Mouse (Mus musculus): ENCODE results near the gene Gm11627.
A peak's percentile ranks its signal among the peaks of the same experiment; 100 is the strongest.

The Gm11627 gene

GRCm38 (mm10) chr11:102579165-102580033, at the start of gene Gm11627:
TSS of gene Gm11627 (minus strand) at chr11:102579461.
- peaks cover 93% of the 10 kb centered on the region for H3K4me1 ChIP-seq (replicated peaks; ENCODE audit: low read depth, low read length)
- TF ChIP-seq NANOG (IDR thresholded peaks at IDR 0.05; ENCODE audit: borderline replicate concordance, low read length) (no peak), CTCF (conservative IDR thresholded peaks at IDR 0.05; ENCODE audit: low read length) (no peak), POU5F1 (IDR thresholded peaks at IDR 0.05; ENCODE audit: borderline replicate concordance, low read length) (no peak)
- no peaks in the 10 kb centered on the region for H3K9me3 ChIP-seq (ENCODE audit: low read length)
- H3K36me3 ChIP-seq (ENCODE audit: insufficient read depth, low read length), result no peaks in the 10 kb centered on the region
- H3K27me3 ChIP-seq (ENCODE audit: insufficient read depth, low read length), result no peaks in the 10 kb centered on the region
- peak within 1 kb of the TSS; percentile 70 for H3K4me3 ChIP-seq (replicated peaks; ENCODE audit: low read length)

GRCm38 (mm10) chr11:102628529-102628928, 49.3 kb upstream of the Gm11627 start:
- Histone ChIP-seq H3K9me3 (ENCODE audit: low read length) (no peaks in the 10 kb centered on the region), H3K4me1 (replicated peaks; ENCODE audit: low read depth, low read length) (peaks cover 56% of the 10 kb centered on the region), H3K4me3 (replicated peaks; ENCODE audit: low read length) (no peak overlapping the region), H3K27me3 (ENCODE audit: insufficient read depth, low read length) (peaks cover 28% of the 10 kb centered on the region), H3K36me3 (ENCODE audit: insufficient read depth, low read length) (no peaks in the 10 kb centered on the region)
- TF ChIP-seq NANOG (IDR thresholded peaks at IDR 0.05; ENCODE audit: borderline replicate concordance, low read length) (no peak), CTCF (conservative IDR thresholded peaks at IDR 0.05; ENCODE audit: low read length) (no peak), POU5F1 (IDR thresholded peaks at IDR 0.05; ENCODE audit: borderline replicate concordance, low read length) (no peak)

GRCm38 (mm10) chr11:102627171-102627931, 48.1 kb upstream of the Gm11627 start:
- no peaks in the 10 kb centered on the region for H3K9me3 ChIP-seq (ENCODE audit: low read length)
- TF ChIP-seq CTCF (conservative IDR thresholded peaks at IDR 0.05; ENCODE audit: low read length), result no peak
- TF ChIP-seq POU5F1 (IDR thresholded peaks at IDR 0.05; ENCODE audit: borderline replicate concordance, low read length), result no peak
- TF ChIP-seq NANOG (IDR thresholded peaks at IDR 0.05; ENCODE audit: borderline replicate concordance, low read length), result no peak
- peaks cover 28% of the 10 kb centered on the region for H3K27me3 ChIP-seq (ENCODE audit: insufficient read depth, low read length)
- no peaks in the 10 kb centered on the region for H3K36me3 ChIP-seq (ENCODE audit: insufficient read depth, low read length)
- H3K4me1 ChIP-seq (replicated peaks; ENCODE audit: low read depth, low read length), result peaks cover 57% of the 10 kb centered on the region
- no peak overlapping the region for H3K4me3 ChIP-seq (replicated peaks; ENCODE audit: low read length)

GRCm38 (mm10) chr11:102624888-102625407, 45.7 kb upstream of the Gm11627 start:
- Histone ChIP-seq H3K27me3 (ENCODE audit: insufficient read depth, low read length) (peaks cover 27% of the 10 kb centered on the region), H3K4me1 (replicated peaks; ENCODE audit: low read depth, low read length) (peaks cover 42% of the 10 kb centered on the region), H3K4me3 (replicated peaks; ENCODE audit: low read length) (no peak overlapping the region), H3K36me3 (ENCODE audit: insufficient read depth, low read length) (no peaks in the 10 kb centered on the region), H3K9me3 (ENCODE audit: low read length) (no peaks in the 10 kb centered on the region)
- TF ChIP-seq CTCF (conservative IDR thresholded peaks at IDR 0.05; ENCODE audit: low read length), result no peak
- TF ChIP-seq POU5F1 (IDR thresholded peaks at IDR 0.05; ENCODE audit: borderline replicate concordance, low read length), result no peak
- TF ChIP-seq NANOG (IDR thresholded peaks at IDR 0.05; ENCODE audit: borderline replicate concordance, low read length), result no peak

GRCm38 (mm10) chr11:102623876-102624789, 44.9 kb upstream of the Gm11627 start:
- Histone ChIP-seq H3K36me3 (ENCODE audit: insufficient read depth, low read length) (no peaks in the 10 kb centered on the region), H3K9me3 (ENCODE audit: low read length) (peaks cover 5% of the 10 kb centered on the region), H3K4me3 (replicated peaks; ENCODE audit: low read length) (peak overlapping the region; percentile 48), H3K27me3 (ENCODE audit: insufficient read depth, low read length) (peaks cover 27% of the 10 kb centered on the region), H3K4me1 (replicated peaks; ENCODE audit: low read depth, low read length) (peaks cover 37% of the 10 kb centered on the region)
- TF ChIP-seq POU5F1 (IDR thresholded peaks at IDR 0.05; ENCODE audit: borderline replicate concordance, low read length) (no peak), CTCF (conservative IDR thresholded peaks at IDR 0.05; ENCODE audit: low read length) (no peak), NANOG (IDR thresholded peaks at IDR 0.05; ENCODE audit: borderline replicate concordance, low read length) (no peak)

GRCm38 (mm10) chr11:102619449-102619848, 40.2 kb upstream of the Gm11627 start:
- H3K9me3 ChIP-seq (ENCODE audit: low read length), result peaks cover 5% of the 10 kb centered on the region
- peaks cover 28% of the 10 kb centered on the region for H3K4me1 ChIP-seq (replicated peaks; ENCODE audit: low read depth, low read length)
- TF ChIP-seq NANOG (IDR thresholded peaks at IDR 0.05; ENCODE audit: borderline replicate concordance, low read length), result no peak
- TF ChIP-seq CTCF (conservative IDR thresholded peaks at IDR 0.05; ENCODE audit: low read length), result peak; percentile 68
- H3K4me3 ChIP-seq (replicated peaks; ENCODE audit: low read length), result no peak overlapping the region
- peaks cover 7% of the 10 kb centered on the region for H3K27me3 ChIP-seq (ENCODE audit: insufficient read depth, low read length)
- no peaks in the 10 kb centered on the region for H3K36me3 ChIP-seq (ENCODE audit: insufficient read depth, low read length)

GRCm38 (mm10) chr11:102611317-102611705, 32.0 kb upstream of the Gm11627 start:
- H3K4me3 ChIP-seq (replicated peaks; ENCODE audit: low read length), result no peak overlapping the region
- no peaks in the 10 kb centered on the region for H3K36me3 ChIP-seq (ENCODE audit: insufficient read depth, low read length)
- H3K4me1 ChIP-seq (replicated peaks; ENCODE audit: low read depth, low read length), result peaks cover 39% of the 10 kb centered on the region
- peaks cover 70% of the 10 kb centered on the region for H3K27me3 ChIP-seq (ENCODE audit: insufficient read depth, low read length)
- no peak for TF ChIP-seq CTCF (conservative IDR thresholded peaks at IDR 0.05; ENCODE audit: low read length)
- TF ChIP-seq POU5F1 (IDR thresholded peaks at IDR 0.05; ENCODE audit: borderline replicate concordance, low read length), result no peak
- H3K9me3 ChIP-seq (ENCODE audit: low read length), result no peaks in the 10 kb centered on the region

Data from E14TG2a.4 (cell line).